Mouse (Mus musculus): ENCODE measurements around the gene Asb16. TPM values are rescaled to one million over a fixed set of nuclear protein-coding genes. Genes with fewer than 3 reads are reported as not detected.

Gene Asb16
- polyA plus RNA-seq, 1 experiment from 2014 or later = not detected

GRCm38 (mm10) chr11:102248630-102249230, 19.8 kb upstream of the Asb16 start, which contains the start of gene BC030867:
Gene BC030867 (plus strand): TSS chr11:102248882.
- peak; percentile 96 for DNase-seq (ENCODE audit: low spot score)
- Histone ChIP-seq H3K4me2 (ENCODE audit: low read length) (peak within 1 kb of the TSS; percentile 82), H3K4me3 (ENCODE audit: low read depth, low read length) (peak within 1 kb of the TSS; percentile 53), H3K27ac (ENCODE audit: low read depth, low read length) (no peak within 1 kb of the TSS), H3K27me3 (replicated peaks; ENCODE audit: control insufficient read depth, insufficient read depth, low read length) (no peaks in the 10 kb centered on the region), H3K9me3 (replicated peaks; ENCODE audit: control insufficient read depth, low read length) (no peaks in the 10 kb centered on the region), H3K4me1 (ENCODE audit: control insufficient read depth, insufficient read depth, low read length) (peaks cover 21% of the 10 kb centered on the region), H3K9ac (ENCODE audit: low read length) (peak within 1 kb of the TSS; percentile 61), H3K36me3 (ENCODE audit: control insufficient read depth, insufficient read depth, low read length) (no peaks in the 10 kb centered on the region)
- WGBS = under 1% methylated on average over 41 of the region's 41 CpGs
- peak; percentile 80 for ATAC-seq

- no peak for DNase-seq (ENCODE audit: low spot score)
- peaks cover 19% of the 10 kb centered on the region for H3K4me1 ChIP-seq (ENCODE audit: control insufficient read depth, insufficient read depth, low read length)
- no peak overlapping the region for H3K27ac ChIP-seq (ENCODE audit: low read depth, low read length)
These were observed 19.0 kb upstream of the Asb16 start for GRCm38 (mm10) chr11:102249351-102250090.

GRCm38 (mm10) chr11:102257514-102257913, 11.0 kb upstream of the Asb16 start:
- Histone ChIP-seq H3K27ac (ENCODE audit: low read depth, low read length) (peak overlapping the region; percentile 21; the same call in 1 of the 2 replicates), H3K4me1 (ENCODE audit: control insufficient read depth, insufficient read depth, low read length) (no peaks in the 10 kb centered on the region), H3K4me3 (ENCODE audit: low read depth, low read length) (no peak overlapping the region), H3K9me3 (replicated peaks; ENCODE audit: control insufficient read depth, low read length) (no peaks in the 10 kb centered on the region), H3K4me2 (ENCODE audit: low read length) (no peak overlapping the region), H3K36me3 (ENCODE audit: control insufficient read depth, insufficient read depth, low read length) (peaks cover 20% of the 10 kb centered on the region), H3K9ac (ENCODE audit: low read length) (no peak overlapping the region; the same call in 1 of the 2 replicates), H3K27me3 (replicated peaks; ENCODE audit: control insufficient read depth, insufficient read depth, low read length) (no peaks in the 10 kb centered on the region)
- WGBS = 24% methylated on average over 9 of the region's 9 CpGs
- DNase-seq (ENCODE audit: low spot score) (peak; percentile 43), ATAC-seq (no peak; the same call in 1 of the 2 replicates)

More at GRCm38 (mm10) chr11:102249351-102250090, 19.0 kb upstream of the Asb16 start:
- ATAC-seq = no peak
- H3K27me3 ChIP-seq (replicated peaks; ENCODE audit: control insufficient read depth, insufficient read depth, low read length) = no peaks in the 10 kb centered on the region
- peak overlapping the region; percentile 82 for H3K4me2 ChIP-seq (ENCODE audit: low read length)
- H3K9me3 ChIP-seq (replicated peaks; ENCODE audit: control insufficient read depth, low read length) = no peaks in the 10 kb centered on the region
- peak overlapping the region; percentile 53 for H3K4me3 ChIP-seq (ENCODE audit: low read depth, low read length)
- peak overlapping the region; percentile 61 for H3K9ac ChIP-seq (ENCODE audit: low read length)
- no peaks in the 10 kb centered on the region for H3K36me3 ChIP-seq (ENCODE audit: control insufficient read depth, insufficient read depth, low read length)
- WGBS = 12% methylated on average over 9 of the region's 9 CpGs

DNA sequence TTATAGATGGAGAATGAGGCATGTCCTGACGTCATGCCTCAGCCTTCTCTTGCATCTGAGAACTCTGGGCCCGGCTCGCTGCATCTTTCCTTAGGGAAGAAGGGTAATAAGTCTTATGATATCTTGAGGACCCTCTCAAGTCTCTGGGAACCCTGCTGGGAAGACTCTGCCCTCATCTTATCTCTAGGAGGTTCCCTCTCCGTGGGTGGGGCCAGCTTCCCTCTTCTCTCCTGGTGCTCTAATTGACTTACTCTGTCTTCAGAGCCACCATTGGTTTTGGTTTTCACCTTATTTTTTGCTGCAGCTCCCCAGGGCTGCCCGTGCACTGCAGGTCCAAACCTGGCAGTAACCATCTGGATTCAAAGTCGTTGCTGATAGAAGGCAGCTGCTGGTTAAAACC, 10.4 kb upstream of the Asb16 start:
- no peak for DNase-seq (ENCODE audit: low spot score)
- Histone ChIP-seq H3K9me3 (replicated peaks; ENCODE audit: control insufficient read depth, low read length) (no peaks in the 10 kb centered on the region), H3K27ac (ENCODE audit: low read depth, low read length) (0 out of 2 replicates have a peak overlapping the region, but pooled peaks have one; percentile 21), H3K4me1 (ENCODE audit: control insufficient read depth, insufficient read depth, low read length) (no peaks in the 10 kb centered on the region), H3K9ac (ENCODE audit: low read length) (no peak overlapping the region), H3K36me3 (ENCODE audit: control insufficient read depth, insufficient read depth, low read length) (peaks cover 22% of the 10 kb centered on the region), H3K4me3 (ENCODE audit: low read depth, low read length) (no peak overlapping the region), H3K27me3 (replicated peaks; ENCODE audit: control insufficient read depth, insufficient read depth, low read length) (no peaks in the 10 kb centered on the region), H3K4me2 (ENCODE audit: low read length) (no peak overlapping the region)
- WGBS = 83% methylated on average over 6 of the region's 6 CpGs
- ATAC-seq = no peak

- Histone ChIP-seq H3K9me3 (replicated peaks; ENCODE audit: control insufficient read depth, low read length) (no peaks in the 10 kb centered on the region), H3K36me3 (ENCODE audit: control insufficient read depth, insufficient read depth, low read length) (peaks cover 22% of the 10 kb centered on the region), H3K4me3 (ENCODE audit: low read depth, low read length) (no peak overlapping the region), H3K9ac (ENCODE audit: low read length) (no peak overlapping the region), H3K4me2 (ENCODE audit: low read length) (no peak overlapping the region), H3K27me3 (replicated peaks; ENCODE audit: control insufficient read depth, insufficient read depth, low read length) (no peaks in the 10 kb centered on the region), H3K27ac (ENCODE audit: low read depth, low read length) (no peak overlapping the region), H3K4me1 (ENCODE audit: control insufficient read depth, insufficient read depth, low read length) (no peaks in the 10 kb centered on the region)
- DNase-seq (ENCODE audit: low spot score) (no peak), ATAC-seq (no peak)
- WGBS = 89% methylated on average over 3 of the region's 3 CpGs
These were observed 10.0 kb upstream of the Asb16 start for GRCm38 (mm10) chr11:102258521-102258920.

- DNase-seq (ENCODE audit: low spot score) = no peak
- Histone ChIP-seq H3K4me3 (ENCODE audit: low read depth, low read length) (no peak overlapping the region), H3K27ac (ENCODE audit: low read depth, low read length) (no peak overlapping the region), H3K4me2 (ENCODE audit: low read length) (no peak overlapping the region), H3K36me3 (ENCODE audit: control insufficient read depth, insufficient read depth, low read length) (peaks cover 18% of the 10 kb centered on the region), H3K9ac (ENCODE audit: low read length) (no peak overlapping the region), H3K4me1 (ENCODE audit: control insufficient read depth, insufficient read depth, low read length) (0 out of 2 replicates have a peak, but pooled peaks cover 4% of the 10 kb centered on the region), H3K27me3 (replicated peaks; ENCODE audit: control insufficient read depth, insufficient read depth, low read length) (no peaks in the 10 kb centered on the region), H3K9me3 (replicated peaks; ENCODE audit: control insufficient read depth, low read length) (no peaks in the 10 kb centered on the region)
- 90% methylated on average over 7 of the region's 7 CpGs for WGBS
- ATAC-seq = no peak
These were observed 5.3 kb upstream of the Asb16 start for GRCm38 (mm10) chr11:102263211-102263610.

DNA sequence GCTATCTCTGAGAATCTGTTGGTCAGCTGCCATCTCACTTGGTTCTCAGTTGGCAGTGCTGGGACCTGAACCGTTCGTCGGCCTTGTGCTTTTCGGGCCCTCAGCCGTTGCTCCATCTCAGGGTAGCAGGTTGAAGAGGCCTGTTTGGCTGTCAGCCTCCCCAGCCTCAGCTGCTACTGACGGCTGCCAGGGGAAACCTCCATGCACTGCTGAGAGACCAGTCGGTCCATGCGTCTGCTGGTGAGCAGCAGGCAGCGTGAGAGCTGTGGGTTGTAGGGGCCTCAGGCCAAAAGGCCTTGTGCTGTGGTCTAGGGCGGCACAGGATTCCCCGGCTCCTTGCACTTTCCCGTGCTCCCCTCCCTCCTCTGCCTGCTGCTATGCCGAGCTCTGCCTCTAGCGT, 2.7 kb upstream of the Asb16 start:
- Histone ChIP-seq H3K9ac (ENCODE audit: low read length) (no peak overlapping the region), H3K4me3 (ENCODE audit: low read depth, low read length) (no peak overlapping the region), H3K27me3 (replicated peaks; ENCODE audit: control insufficient read depth, insufficient read depth, low read length) (no peaks in the 10 kb centered on the region), H3K27ac (ENCODE audit: low read depth, low read length) (no peak overlapping the region), H3K9me3 (replicated peaks; ENCODE audit: control insufficient read depth, low read length) (no peaks in the 10 kb centered on the region), H3K4me2 (ENCODE audit: low read length) (no peak overlapping the region), H3K4me1 (ENCODE audit: control insufficient read depth, insufficient read depth, low read length) (0 out of 2 replicates have a peak, but pooled peaks cover 4% of the 10 kb centered on the region), H3K36me3 (ENCODE audit: control insufficient read depth, insufficient read depth, low read length) (peaks cover 11% of the 10 kb centered on the region)
- ATAC-seq (no peak), DNase-seq (ENCODE audit: low spot score) (no peak)
- WGBS = 62% methylated on average over 14 of the region's 14 CpGs

- Histone ChIP-seq H3K27me3 (replicated peaks; ENCODE audit: control insufficient read depth, insufficient read depth, low read length) (no peaks in the 10 kb centered on the region), H3K4me3 (ENCODE audit: low read depth, low read length) (no peak overlapping the region), H3K4me1 (ENCODE audit: control insufficient read depth, insufficient read depth, low read length) (0 out of 2 replicates have a peak, but pooled peaks cover 4% of the 10 kb centered on the region), H3K27ac (ENCODE audit: low read depth, low read length) (0 out of 2 replicates have a peak overlapping the region, but pooled peaks have one; percentile 33), H3K36me3 (ENCODE audit: control insufficient read depth, insufficient read depth, low read length) (peaks cover 9% of the 10 kb centered on the region), H3K9me3 (replicated peaks; ENCODE audit: control insufficient read depth, low read length) (no peaks in the 10 kb centered on the region), H3K9ac (ENCODE audit: low read length) (no peak overlapping the region), H3K4me2 (ENCODE audit: low read length) (no peak overlapping the region)
- WGBS = 81% methylated on average over 8 of the region's 8 CpGs
- DNase-seq (ENCODE audit: low spot score) = no peak
- peak; percentile 29; the same call in 1 of the 2 replicates for ATAC-seq
These were observed 1.8 kb upstream of the Asb16 start for GRCm38 (mm10) chr11:102266631-102267355.

Measured in forebrain, embryonic 14.5 days (tissue).